Mouse (Mus musculus): ENCODE measurements around the gene Klc1. TPM values are rescaled to one million over a fixed set of nuclear protein-coding genes. Genes with fewer than 3 reads are reported as not detected.

The Klc1 gene
- polyA plus RNA-seq, 1 experiment from 2014 or later: 504 TPM

DNA sequence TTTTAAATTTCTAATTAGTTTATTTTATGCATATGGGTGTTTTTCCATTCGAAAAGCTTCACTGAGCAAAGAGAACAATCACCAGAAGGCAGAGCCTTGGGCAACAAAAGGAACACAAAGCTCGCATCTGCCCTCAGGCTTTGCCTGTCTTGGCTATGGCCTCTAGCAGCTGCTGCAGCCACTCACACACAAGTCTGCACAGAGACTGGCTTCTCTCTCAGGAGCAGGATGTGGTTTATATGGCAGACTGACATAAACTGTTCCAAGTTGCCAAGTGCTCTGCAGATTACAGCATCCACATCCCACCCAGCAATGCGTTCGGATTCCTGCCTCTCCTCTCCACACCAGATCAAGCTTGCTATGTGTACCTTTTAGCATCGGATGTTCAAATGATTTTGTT, 93.1 kb downstream of the Klc1 start:
- 85% methylated on average over 5 of the region's 5 CpGs for WGBS
- no peak overlapping the region for H3K4me2 ChIP-seq (replicated peaks)
- ATAC-seq (ENCODE audit: low FRiP score, low read depth): no peak
- H3K27me3 ChIP-seq (replicated peaks): no peaks in the 10 kb centered on the region
- no peaks in the 10 kb centered on the region for H3K9me3 ChIP-seq
- H3K27ac ChIP-seq: no peak overlapping the region
- no peak overlapping the region for H3K9ac ChIP-seq
- no peaks in the 10 kb centered on the region for H3K4me1 ChIP-seq
- H3K4me3 ChIP-seq: no peak overlapping the region
- no peaks in the 10 kb centered on the region for H3K36me3 ChIP-seq

DNA sequence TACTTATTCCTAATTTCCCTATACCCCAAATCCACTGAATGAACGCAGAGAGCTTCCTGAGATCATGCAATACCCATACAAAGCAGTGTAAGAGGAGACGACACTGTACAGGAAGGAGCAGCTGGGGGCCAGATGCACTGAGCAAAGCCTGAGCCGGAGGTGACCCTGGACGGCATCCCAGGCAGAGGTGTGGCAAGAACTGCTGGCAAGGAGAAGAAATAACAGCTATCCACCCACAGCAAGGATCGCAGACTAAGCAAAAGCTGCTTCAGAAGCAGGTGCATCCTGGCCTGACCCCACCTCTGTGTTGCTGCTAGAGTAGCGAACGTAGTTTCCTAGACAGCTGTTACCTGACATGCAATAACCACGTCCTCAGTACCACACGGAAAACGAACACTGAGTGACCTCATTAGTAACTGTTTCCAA, 94.4 kb downstream of the Klc1 start:
- H3K27me3 ChIP-seq (replicated peaks): no peaks in the 10 kb centered on the region
- H3K4me1 ChIP-seq: no peaks in the 10 kb centered on the region
- no peak for ATAC-seq (ENCODE audit: low FRiP score, low read depth)
- H3K9me3 ChIP-seq: no peaks in the 10 kb centered on the region
- H3K27ac ChIP-seq: no peak overlapping the region
- no peaks in the 10 kb centered on the region for H3K36me3 ChIP-seq
- no peak overlapping the region for H3K4me3 ChIP-seq
- no peak overlapping the region for H3K4me2 ChIP-seq (replicated peaks)
- 76% methylated on average over 10 of the region's 10 CpGs for WGBS
- H3K9ac ChIP-seq: no peak overlapping the region

DNA sequence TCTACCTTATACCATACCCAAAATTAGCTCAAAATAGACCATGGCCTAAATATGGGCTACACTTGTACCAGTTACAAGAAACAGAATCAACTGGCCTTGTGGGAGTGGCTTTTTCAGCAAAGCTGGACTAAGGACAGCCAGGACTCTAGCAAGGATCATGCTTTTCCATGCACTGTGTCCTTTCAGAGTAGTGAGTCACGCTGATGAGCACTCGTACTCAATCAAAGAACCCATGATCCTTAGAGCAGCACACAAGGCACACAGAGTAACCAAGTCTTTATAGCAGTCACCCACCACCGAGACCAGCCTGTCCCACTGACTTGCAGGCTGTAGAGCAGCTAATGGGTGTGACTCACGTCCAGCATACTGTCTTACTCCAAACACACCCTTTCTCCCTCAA, 94.9 kb downstream of the Klc1 start:
- H3K9me3 ChIP-seq: no peaks in the 10 kb centered on the region
- H3K4me3 ChIP-seq: no peak overlapping the region
- 66% methylated on average over 4 of the region's 4 CpGs for WGBS
- H3K9ac ChIP-seq: no peak overlapping the region
- H3K27me3 ChIP-seq (replicated peaks): no peaks in the 10 kb centered on the region
- no peak overlapping the region for H3K4me2 ChIP-seq (replicated peaks)
- H3K4me1 ChIP-seq: no peaks in the 10 kb centered on the region
- no peak for ATAC-seq (ENCODE audit: low FRiP score, low read depth)
- no peak overlapping the region for H3K27ac ChIP-seq
- H3K36me3 ChIP-seq: no peaks in the 10 kb centered on the region

DNA sequence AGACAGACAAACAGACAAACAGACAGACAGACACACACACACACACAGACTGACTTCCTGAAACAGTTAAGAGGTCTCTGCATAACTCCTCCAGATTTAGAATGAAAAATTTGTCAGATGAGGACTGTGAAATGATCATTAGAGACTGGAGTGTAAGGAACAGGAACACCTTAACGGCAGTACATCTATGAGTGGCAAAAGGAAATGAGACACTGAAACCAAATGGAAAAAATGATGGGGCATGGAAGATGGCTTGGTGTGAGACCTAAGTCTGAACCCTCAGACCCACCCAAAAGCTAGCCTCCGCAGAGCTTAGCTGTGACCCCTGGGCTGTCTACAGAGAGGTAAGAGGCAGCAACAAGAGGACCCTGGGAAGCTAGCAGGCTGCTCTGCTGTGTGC, 96.8 kb downstream of the Klc1 start:
- Histone ChIP-seq H3K9me3 (no peaks in the 10 kb centered on the region), H3K27me3 (replicated peaks) (no peaks in the 10 kb centered on the region), H3K4me3 (no peak overlapping the region), H3K4me2 (replicated peaks) (no peak overlapping the region), H3K27ac (no peak overlapping the region), H3K4me1 (no peaks in the 10 kb centered on the region), H3K36me3 (no peaks in the 10 kb centered on the region), H3K9ac (no peak overlapping the region)
- 97% methylated on average over 2 of the region's 2 CpGs for WGBS
- ATAC-seq (ENCODE audit: low FRiP score, low read depth): no peak

Other genes with a start within 250 kb of the Klc1 start
- 650 and 706 TPM in 2 replicates for gene Eif5, start 220.8 kb upstream of the Klc1 start, polyA plus RNA-seq (2016; fragmentation: Nextera tagmentation; extraction: Ambion mirVana)
- 84.3 and 88.3 TPM in 2 replicates for gene Mark3, start 184.3 kb upstream of the Klc1 start, polyA plus RNA-seq (2016; fragmentation: Nextera tagmentation; extraction: Ambion mirVana)
- gene Ckb, start 86.5 kb upstream of the Klc1 start, polyA plus RNA-seq (2016; fragmentation: Nextera tagmentation; extraction: Ambion mirVana): 2,325 and 2,426 TPM in 2 replicates
- 12.0 and 12.1 TPM in 2 replicates for gene Trmt61a, start 80.7 kb upstream of the Klc1 start, polyA plus RNA-seq (2016; fragmentation: Nextera tagmentation; extraction: Ambion mirVana)
- gene Bag5, start 45.6 kb upstream of the Klc1 start, polyA plus RNA-seq (2016; fragmentation: Nextera tagmentation; extraction: Ambion mirVana): 60.1 and 61.8 TPM in 2 replicates
- 54.6 and 57.3 TPM in 2 replicates for gene Apopt1, start 45.6 kb upstream of the Klc1 start, polyA plus RNA-seq (2016; fragmentation: Nextera tagmentation; extraction: Ambion mirVana)
- 5.5 and 7.5 TPM in 2 replicates for gene Xrcc3, start 55.0 kb downstream of the Klc1 start, polyA plus RNA-seq (2016; fragmentation: Nextera tagmentation; extraction: Ambion mirVana)
- 48.8 and 50.9 TPM in 2 replicates for gene Zfyve21, start 55.3 kb downstream of the Klc1 start, polyA plus RNA-seq (2016; fragmentation: Nextera tagmentation; extraction: Ambion mirVana)
- 17.7 and 18.3 TPM in 2 replicates for gene Ppp1r13b, start 149.3 kb downstream of the Klc1 start, polyA plus RNA-seq (2016; fragmentation: Nextera tagmentation; extraction: Ambion mirVana)
- 637 and 665 TPM in 2 replicates for gene Atp5mpl, start 208.1 kb downstream of the Klc1 start, polyA plus RNA-seq (2016; fragmentation: Nextera tagmentation; extraction: Ambion mirVana)
- 0.65 and 0.75 TPM in 2 replicates for gene Tdrd9, start 212.7 kb downstream of the Klc1 start, polyA plus RNA-seq (2016; fragmentation: Nextera tagmentation; extraction: Ambion mirVana)
- not detected in 2 replicates for gene Rd3l, start 222.5 kb downstream of the Klc1 start, polyA plus RNA-seq (2016; fragmentation: Nextera tagmentation; extraction: Ambion mirVana)